ENCODE assay signal across 24 mouse cellular contexts in genomic region chr12:52704810-52705209, GRCm38 (mm10). TPM values are rescaled to one million over a fixed set of nuclear protein-coding genes. Genes with fewer than 3 reads are reported as not detected.
DNase-seq lines count a peak whose midpoint lies in the region; ATAC-seq lines count a peak whose summit lies in the region.
"Had no signal": no experiment of that assay in that cellular context is flagged by ENCODE, and none has a peak within 500 bp of the region (broad histone marks: within the 10 kb centered on the region; RNA-seq: fewer than 3 reads in every experiment).

No protein-coding gene starts in this region.

- 49% methylated on average over 3 of the region's 3 CpGs for WGBS in hindbrain, embryonic 14.5 days
- 78% methylated on average over 3 of the region's 3 CpGs for WGBS in hindbrain, embryonic 10.5 days
- WGBS in neural tube, embryonic 13.5 days, result 36% methylated on average over 3 of the region's 3 CpGs
- WGBS in neural tube, embryonic 15.5 days, result 34% methylated on average over 3 of the region's 3 CpGs

- no peak overlapping the region for H3K4me3 ChIP-seq in hindbrain, embryonic 14.5 days (replicated peaks; ENCODE audit: low read length)
- H3K4me3 ChIP-seq in hindbrain, embryonic 10.5 days, result no peak overlapping the region
- H3K4me3 ChIP-seq in neural tube, embryonic 13.5 days, result no peak overlapping the region
- no peak overlapping the region for H3K4me3 ChIP-seq in neural tube, embryonic 15.5 days (replicated peaks)
- H3K4me3 ChIP-seq: forebrain, embryonic 10.5 days; forebrain, embryonic 13.5 days; heart, adult 2 months had no signal

- peaks cover 17% of the 10 kb centered on the region for H3K4me1 ChIP-seq in hindbrain, embryonic 14.5 days (replicated peaks; ENCODE audit: control insufficient read depth, insufficient read depth, low read length)
- H3K4me1 ChIP-seq in hindbrain, embryonic 10.5 days (replicated peaks), result peaks cover 37% of the 10 kb centered on the region
- peaks cover 56% of the 10 kb centered on the region for H3K4me1 ChIP-seq in neural tube, embryonic 13.5 days (replicated peaks)
- peaks cover 48% of the 10 kb centered on the region for H3K4me1 ChIP-seq in neural tube, embryonic 15.5 days

- no peak overlapping the region for H3K4me2 ChIP-seq in hindbrain, embryonic 14.5 days (replicated peaks)
- no peak overlapping the region for H3K4me2 ChIP-seq in neural tube, embryonic 13.5 days
- peak overlapping the region; percentile 19; the same call in 1 of the 2 replicates for H3K4me2 ChIP-seq in neural tube, embryonic 15.5 days
- H3K4me2 ChIP-seq: forebrain, embryonic 13.5 days; heart, embryonic 11.5 days had no signal

- ATAC-seq in hindbrain, embryonic 14.5 days (ENCODE audit: low FRiP score), result 0 out of 2 replicates have a peak, but pooled peaks have one; percentile 41
- peak; percentile 64 for ATAC-seq in neural tube, embryonic 13.5 days (ENCODE audit: low read depth)
- peak; percentile 70 for ATAC-seq in neural tube, embryonic 15.5 days (ENCODE audit: low FRiP score)
- ATAC-seq: forebrain, embryonic 13.5 days; forebrain, embryonic 16.5 days; inflammation-experienced regulatory T-cells, adult 6 months; intestine, embryonic 16.5 days; Patski had no signal

- H3K9me3 ChIP-seq in hindbrain, embryonic 14.5 days (ENCODE audit: control insufficient read depth, low read length), result no peaks in the 10 kb centered on the region
- no peaks in the 10 kb centered on the region for H3K9me3 ChIP-seq in hindbrain, embryonic 10.5 days
- no peaks in the 10 kb centered on the region for H3K9me3 ChIP-seq in neural tube, embryonic 13.5 days
- no peaks in the 10 kb centered on the region for H3K9me3 ChIP-seq in neural tube, embryonic 15.5 days (replicated peaks)
- H3K9me3 ChIP-seq: forebrain, embryonic 10.5 days; forebrain, embryonic 13.5 days had no signal

- no peaks in the 10 kb centered on the region for H3K27me3 ChIP-seq in hindbrain, embryonic 14.5 days (ENCODE audit: control insufficient read depth, insufficient read depth, low read length)
- H3K27me3 ChIP-seq in hindbrain, embryonic 10.5 days (ENCODE audit: insufficient read depth, poor library complexity, severe bottlenecking), result no peaks in the 10 kb centered on the region
- no peaks in the 10 kb centered on the region for H3K27me3 ChIP-seq in neural tube, embryonic 13.5 days
- H3K27me3 ChIP-seq in neural tube, embryonic 15.5 days (replicated peaks), result no peaks in the 10 kb centered on the region
- H3K27me3 ChIP-seq: CH12.LX; forebrain, embryonic 13.5 days; Patski had no signal

- no peak for DNase-seq in hindbrain, embryonic 14.5 days (ENCODE audit: low spot score)
- DNase-seq in hindbrain, embryonic 10.5 days (ENCODE audit: low spot score), result no peak
- DNase-seq in neural tube, embryonic 10.5 days (ENCODE audit: extremely low spot score, low spot score), result no peak
- no peak for DNase-seq in thymus, postnatal 0 days (ENCODE audit: low spot score)
- DNase-seq: adrenal gland, postnatal 10 days; adrenal gland, postnatal 36 days; B cell, adult 2 months; cerebellum, adult 18-20 months; cerebellum, adult 9-10 months; cerebellum, postnatal 14 days; gastrocnemius, postnatal 10 days; gastrocnemius, postnatal 36 days; heart, adult 2 months had no signal

- H3K9ac ChIP-seq in hindbrain, embryonic 14.5 days, result no peak overlapping the region
- no peak overlapping the region for H3K9ac ChIP-seq in neural tube, embryonic 13.5 days
- H3K9ac ChIP-seq in neural tube, embryonic 15.5 days (replicated peaks), result no peak overlapping the region
- H3K9ac ChIP-seq: forebrain, embryonic 13.5 days had no signal

- H3K36me3 ChIP-seq in hindbrain, embryonic 14.5 days (replicated peaks; ENCODE audit: control insufficient read depth, insufficient read depth), result no peaks in the 10 kb centered on the region
- H3K36me3 ChIP-seq in hindbrain, embryonic 10.5 days, result peaks cover 8% of the 10 kb centered on the region; the same call in 1 of the 2 replicates
- peaks cover 4% of the 10 kb centered on the region; the same call in 1 of the 2 replicates for H3K36me3 ChIP-seq in neural tube, embryonic 13.5 days
- no peaks in the 10 kb centered on the region for H3K36me3 ChIP-seq in neural tube, embryonic 15.5 days
- H3K36me3 ChIP-seq: forebrain, embryonic 10.5 days; G1E had no signal

- H3K27ac ChIP-seq in hindbrain, embryonic 14.5 days, result no peak overlapping the region
- no peak overlapping the region for H3K27ac ChIP-seq in hindbrain, embryonic 10.5 days
- peak overlapping the region; percentile 55; the same call in 1 of the 2 replicates for H3K27ac ChIP-seq in neural tube, embryonic 13.5 days (replicated peaks)
- H3K27ac ChIP-seq in neural tube, embryonic 15.5 days (replicated peaks), result peak overlapping the region; percentile 45; the same call in 1 of the 2 replicates
- H3K27ac ChIP-seq: forebrain, embryonic 10.5 days; forebrain, embryonic 13.5 days; heart, adult 2 months had no signal

RNA-seq across cellular contexts. Expression of gene Akap6, which starts 5.6 kb away (rescaled TPM):
- polyA plus RNA-seq in hindbrain, embryonic 14.5 days (2014; fragmentation: Nextera tagmentation; extraction: Ambion mirVana), result 38.1 and 39.0 TPM in 2 replicates
- 11.2 and 18.7 TPM in 2 replicates for polyA plus RNA-seq in hindbrain, embryonic 10.5 days (2016; fragmentation: Nextera tagmentation; extraction: Ambion mirVana)
- polyA plus RNA-seq in neural tube, embryonic 13.5 days (2015; fragmentation: Nextera tagmentation; extraction: Ambion mirVana), result 27.2 and 30.0 TPM in 2 replicates
- polyA plus RNA-seq in neural tube, embryonic 15.5 days (2015; fragmentation: Nextera tagmentation; extraction: Ambion mirVana), result 20.3 and 24.4 TPM in 2 replicates
- 0.40 and 0.53 TPM in 2 replicates for polyA plus RNA-seq in thymus, postnatal 0 days (2015; fragmentation: Nextera tagmentation; extraction: Ambion mirVana)
- polyA plus RNA-seq: G1E had no signal

Comparison
In these comparisons a context has a peak if more than half of its experiments do, and no peak if none do; other contexts are left out.
1. H3K27ac ChIP-seq: peak in neural tube, embryonic 13.5 days (single experiment) and neural tube, embryonic 15.5 days (single experiment); none in hindbrain, embryonic 14.5 days (single experiment) and hindbrain, embryonic 10.5 days (single experiment).
2. Peak in every context shown above with its lines, with median percentiles within 50 percentile points of each other: ATAC-seq.